Mouse (Mus musculus) limb, embryonic 15.5 days (tissue): ENCODE measurements at regions not wholly inside any gene's neighbourhood (a gene's known extent, or its start where the extent isn't known, plus 50 kb on each side); places are given as distances from the start of the nearest gene placed in this dataset.

Experiments used
- ATAC-seq: fragments of 200-750 bp; cut with Nextera tagmentation; 2 replicates; pipeline ENCODE4 v1.8.0; 2017; ENCODE audit warnings: low read depth, moderate TSS enrichment; ENCODE audit not compliant: insufficient number of reproducible peaks, low FRiP score, low TSS enrichment
- H3K27ac ChIP-seq: fragments of 300-500 bp; sonication (generic); 2 replicates; pipeline ENCODE4 v1.5.1; 2015; ENCODE audit warnings: moderate library complexity, mild to moderate bottlenecking, inconsistent platforms
- H3K27me3 ChIP-seq: fragments of 300-500 bp; sonication (generic); 2 replicates; pipeline ENCODE4 v1.6.1; 2015; ENCODE audit warnings: inconsistent platforms
- H3K36me3 ChIP-seq: fragments of 300-500 bp; sonication (generic); 2 replicates; pipeline ENCODE4 v1.6.1; 2015; ENCODE audit warnings: inconsistent platforms
- H3K4me1 ChIP-seq: fragments of 300-500 bp; sonication (generic); 2 replicates; pipeline ENCODE4 v1.6.1; 2015; ENCODE audit warnings: inconsistent platforms
- H3K4me2 ChIP-seq: fragments of 300-500 bp; sonication (generic); 2 replicates; pipeline ENCODE4 v1.6.1; 2015; ENCODE audit warnings: mild to moderate bottlenecking, inconsistent platforms
- H3K4me3 ChIP-seq: fragments of 300-500 bp; sonication (generic); 2 replicates; pipeline ENCODE4 v1.5.1; 2015; ENCODE audit warnings: mild to moderate bottlenecking, inconsistent platforms
- H3K9ac ChIP-seq: fragments of 300-500 bp; sonication (generic); 2 replicates; pipeline ENCODE4 v1.6.1; 2015; ENCODE audit warnings: inconsistent platforms
- H3K9me3 ChIP-seq: fragments of 300-500 bp; sonication (generic); 2 replicates; pipeline ENCODE4 v1.6.1; 2016; ENCODE audit warnings: inconsistent platforms
- WGBS: fragments of 180-500 bp; shearing (Covaris S2); methylation state at CpG from one replicate; pipeline ENCODE4 v1.1.7; 2015; 5-methylcytosine and 5-hydroxymethylcytosine counted together

DNA sequence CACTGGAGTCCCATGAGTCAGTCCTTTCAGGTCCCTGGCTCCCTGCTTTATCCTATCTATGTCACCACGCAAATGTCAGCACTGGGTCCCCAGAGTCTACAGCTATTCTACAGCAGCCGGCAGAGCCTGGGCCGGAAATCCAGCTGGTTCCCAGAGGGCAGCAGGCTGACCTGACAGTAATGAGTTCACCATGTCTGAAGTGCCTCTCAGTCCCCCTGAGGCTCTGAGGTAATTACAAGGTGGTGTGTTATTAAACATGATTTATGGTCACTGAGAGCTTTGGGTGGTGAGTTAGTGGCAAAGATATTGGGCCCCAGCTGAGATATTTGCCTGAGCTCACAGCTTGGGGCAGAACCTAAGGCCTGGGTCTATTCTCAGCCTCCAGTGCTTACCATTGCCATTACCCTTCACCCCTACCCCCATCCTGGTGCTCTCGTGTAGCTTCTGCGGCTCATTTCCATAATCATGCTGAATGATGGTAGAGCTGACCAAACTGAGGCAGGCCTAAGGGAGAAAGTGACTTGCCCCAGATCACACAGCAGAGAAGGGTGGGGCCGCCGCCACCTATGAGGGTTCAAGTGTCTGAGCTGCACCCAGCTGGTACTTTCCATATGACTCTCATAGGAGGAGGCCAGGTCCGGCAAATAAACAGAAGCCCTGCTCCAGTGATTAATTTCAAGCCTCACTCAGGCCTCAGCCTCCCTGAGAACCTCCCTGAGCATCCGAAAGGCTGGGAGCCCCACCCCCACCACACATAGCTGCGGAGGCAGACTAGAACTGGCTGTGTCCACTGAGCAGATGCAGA lies 446.8 kb downstream of the Ptpru start:
- Histone ChIP-seq H3K4me3 (no peak overlapping the region), H3K27ac (no peak overlapping the region)
- WGBS: 14% methylated on average over 10 of the region's 10 CpGs

DNA sequence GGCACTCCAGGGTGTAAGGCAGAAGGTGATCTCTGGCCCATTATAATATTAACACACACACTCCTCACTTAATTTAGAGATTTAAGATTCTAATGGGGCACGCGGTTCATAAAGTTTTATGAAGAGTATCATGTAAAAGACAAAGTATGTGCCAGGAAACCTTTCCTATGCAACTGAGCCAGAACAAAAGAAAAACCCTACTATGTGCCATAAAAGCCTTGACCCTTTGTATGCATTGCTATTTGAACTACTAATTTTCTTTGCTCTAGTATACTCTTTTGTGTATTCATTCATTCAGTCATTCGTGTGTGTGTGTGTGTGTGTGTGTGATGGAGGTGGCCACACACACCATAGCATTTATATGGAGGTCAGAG lies 446.2 kb downstream of the Ptpru start:
- 60% methylated on average over 3 of the region's 3 CpGs for WGBS
- Histone ChIP-seq H3K36me3 (no peaks in the 10 kb centered on the region), H3K27ac (no peak overlapping the region), H3K4me2 (no peak overlapping the region), H3K9me3 (no peaks in the 10 kb centered on the region), H3K4me1 (peaks cover 8% of the 10 kb centered on the region; the same call in 1 of the 2 replicates), H3K9ac (no peak overlapping the region), H3K4me3 (no peak overlapping the region), H3K27me3 (0 out of 2 replicates have a peak, but pooled peaks cover 12% of the 10 kb centered on the region)
- no peak for ATAC-seq

More for the DNA sequence above, 446.8 kb downstream of the Ptpru start:
- H3K9me3 ChIP-seq: no peaks in the 10 kb centered on the region
- H3K9ac ChIP-seq: no peak overlapping the region
- H3K4me1 ChIP-seq: peaks cover 8% of the 10 kb centered on the region; the same call in 1 of the 2 replicates
- H3K27me3 ChIP-seq: 0 out of 2 replicates have a peak, but pooled peaks cover 12% of the 10 kb centered on the region
- no peak; the same call in 1 of the 2 replicates for ATAC-seq
- no peak overlapping the region for H3K4me2 ChIP-seq
- H3K36me3 ChIP-seq: no peaks in the 10 kb centered on the region

DNA sequence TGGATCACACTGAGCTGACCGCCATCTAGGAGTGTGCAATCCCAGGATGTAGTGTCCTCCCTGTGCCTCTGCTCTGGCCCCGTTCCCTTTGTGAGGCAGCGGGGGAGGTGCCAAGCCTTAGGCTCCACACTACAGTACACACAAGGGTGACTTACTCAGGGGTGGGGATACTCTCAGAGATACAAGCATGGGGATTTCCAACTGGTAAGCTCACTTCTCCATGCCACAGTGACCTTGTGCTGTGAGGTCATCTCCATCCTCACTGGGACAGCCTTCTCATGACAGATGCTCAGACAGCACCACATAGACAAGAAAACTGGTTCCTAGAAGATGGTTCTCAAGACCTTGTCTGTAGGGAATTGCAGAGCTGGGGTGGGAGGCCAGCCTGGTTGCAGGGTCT lies 445.6 kb downstream of the Ptpru start:
- Histone ChIP-seq H3K27me3 (0 out of 2 replicates have a peak, but pooled peaks cover 16% of the 10 kb centered on the region), H3K9ac (no peak overlapping the region), H3K4me1 (peaks cover 8% of the 10 kb centered on the region; the same call in 1 of the 2 replicates), H3K4me2 (no peak overlapping the region), H3K27ac (no peak overlapping the region), H3K36me3 (no peaks in the 10 kb centered on the region), H3K4me3 (no peak overlapping the region), H3K9me3 (no peaks in the 10 kb centered on the region)
- ATAC-seq: no peak
- 81% methylated on average over 3 of the region's 3 CpGs for WGBS

DNA sequence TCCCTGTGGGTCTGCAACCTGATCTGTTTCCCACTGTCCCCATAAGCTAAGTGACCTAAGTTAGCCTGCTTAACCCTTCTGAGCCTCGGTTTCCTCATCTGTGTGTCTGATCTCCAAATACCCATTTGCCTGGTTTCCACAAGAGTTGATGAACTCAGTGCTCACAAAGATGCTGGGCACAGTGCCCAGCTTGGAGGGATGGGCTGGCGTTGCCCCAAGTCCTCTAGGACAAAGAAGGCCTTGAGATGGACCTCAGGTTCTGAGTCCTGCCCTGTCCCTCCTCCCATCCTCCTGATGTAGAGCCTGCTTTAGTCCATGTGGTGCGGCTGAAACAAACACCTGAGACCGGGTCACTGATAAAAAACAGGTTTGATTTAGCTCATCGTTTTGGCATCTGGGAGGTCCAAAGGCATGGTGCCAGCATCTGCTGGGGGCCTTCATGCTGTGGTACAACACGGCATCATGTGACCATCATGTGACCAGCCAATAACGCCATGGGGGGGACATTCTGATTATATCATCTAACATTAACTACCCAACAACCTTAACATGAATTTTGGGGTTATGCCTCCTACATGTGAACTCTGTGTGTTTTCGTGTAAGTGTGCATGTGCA lies 441.8 kb downstream of the Ptpru start:
- no peak for ATAC-seq
- Histone ChIP-seq H3K36me3 (no peaks in the 10 kb centered on the region), H3K4me3 (no peak overlapping the region), H3K9me3 (no peaks in the 10 kb centered on the region), H3K27me3 (0 out of 2 replicates have a peak, but pooled peaks cover 19% of the 10 kb centered on the region), H3K4me2 (no peak overlapping the region), H3K4me1 (peaks cover 4% of the 10 kb centered on the region; the same call in 1 of the 2 replicates), H3K9ac (no peak overlapping the region), H3K27ac (no peak overlapping the region)
- 82% methylated on average over 8 of the region's 8 CpGs for WGBS

DNA sequence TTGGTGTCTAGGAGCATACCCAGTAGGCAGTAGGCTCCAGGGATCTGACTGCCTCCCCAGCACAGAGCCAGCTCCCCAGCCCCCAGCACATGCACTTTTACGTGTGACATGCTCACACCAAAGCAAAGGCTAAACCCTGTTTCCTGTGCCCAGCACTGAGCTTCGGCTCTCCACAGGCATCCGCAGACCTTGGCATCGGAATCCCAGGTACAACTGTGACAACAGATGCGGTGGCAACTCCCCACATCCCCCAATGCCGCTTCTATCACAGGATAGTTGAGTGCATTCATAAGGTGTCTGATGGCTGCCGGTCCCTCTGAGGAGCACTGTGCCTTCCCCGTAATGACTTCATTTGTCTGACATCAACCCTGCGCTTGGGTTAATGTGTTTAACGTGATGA lies 440.9 kb downstream of the Ptpru start:
- H3K27ac ChIP-seq: no peak overlapping the region
- H3K4me2 ChIP-seq: no peak overlapping the region
- no peak for ATAC-seq
- 77% methylated on average over 10 of the region's 10 CpGs for WGBS
- H3K9me3 ChIP-seq: no peaks in the 10 kb centered on the region
- H3K9ac ChIP-seq: no peak overlapping the region
- H3K27me3 ChIP-seq: 0 out of 2 replicates have a peak, but pooled peaks cover 19% of the 10 kb centered on the region
- H3K4me1 ChIP-seq: no peaks in the 10 kb centered on the region
- no peak overlapping the region for H3K4me3 ChIP-seq
- H3K36me3 ChIP-seq: no peaks in the 10 kb centered on the region

DNA sequence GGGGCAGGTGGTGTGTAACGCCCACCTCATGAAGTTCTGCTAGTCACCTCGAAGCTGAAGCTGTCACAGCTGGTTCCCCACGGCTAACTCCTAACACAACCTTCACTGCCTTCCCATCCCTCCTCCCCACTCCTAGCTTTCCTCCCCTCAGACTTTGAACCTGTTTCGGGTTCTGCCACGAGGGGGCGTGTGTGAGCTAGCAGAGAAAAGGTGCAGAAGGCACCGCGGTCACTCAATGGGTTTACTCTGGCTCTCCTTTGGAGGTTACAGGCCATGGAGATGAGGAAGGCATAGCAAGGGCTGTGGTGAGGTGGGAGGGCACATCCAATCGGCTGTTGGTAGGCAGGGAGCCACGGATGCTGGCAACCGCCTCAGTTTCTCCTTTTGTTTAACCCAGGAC lies 437.3 kb downstream of the Ptpru start:
- Histone ChIP-seq H3K4me2 (no peak overlapping the region), H3K27ac (no peak overlapping the region), H3K4me1 (peaks cover 6% of the 10 kb centered on the region; the same call in 1 of the 2 replicates), H3K9ac (no peak overlapping the region), H3K9me3 (no peaks in the 10 kb centered on the region), H3K36me3 (no peaks in the 10 kb centered on the region), H3K27me3 (0 out of 2 replicates have a peak, but pooled peaks cover 12% of the 10 kb centered on the region), H3K4me3 (no peak overlapping the region)
- 22% methylated on average over 11 of the region's 11 CpGs for WGBS
- no peak for ATAC-seq

DNA sequence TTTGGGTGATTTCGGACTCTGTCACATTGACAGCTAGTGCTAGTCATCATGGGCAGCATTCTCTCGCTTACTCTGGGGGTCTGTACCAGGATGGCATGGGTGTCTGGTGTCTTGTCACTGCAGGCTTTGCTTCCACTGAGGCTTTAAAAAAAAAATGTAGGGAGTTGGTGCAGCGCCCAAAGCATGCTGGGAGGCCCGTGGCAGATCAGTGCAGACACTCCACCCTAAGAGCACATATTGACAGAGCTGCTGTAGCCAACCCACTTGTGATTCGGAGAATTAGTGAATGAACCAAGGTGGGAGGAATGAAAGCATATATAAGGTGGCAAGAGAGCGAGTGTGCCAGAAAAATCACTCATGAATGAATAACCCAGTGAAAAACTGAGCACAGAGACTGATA lies 436.8 kb downstream of the Ptpru start:
- H3K27ac ChIP-seq: no peak overlapping the region
- H3K9me3 ChIP-seq: no peaks in the 10 kb centered on the region
- H3K9ac ChIP-seq: no peak overlapping the region
- H3K4me3 ChIP-seq: no peak overlapping the region
- ATAC-seq: no peak
- H3K27me3 ChIP-seq: 0 out of 2 replicates have a peak, but pooled peaks cover 12% of the 10 kb centered on the region
- 83% methylated on average over 6 of the region's 6 CpGs for WGBS
- no peaks in the 10 kb centered on the region for H3K36me3 ChIP-seq
- H3K4me2 ChIP-seq: no peak overlapping the region
- peaks cover 8% of the 10 kb centered on the region; the same call in 1 of the 2 replicates for H3K4me1 ChIP-seq

DNA sequence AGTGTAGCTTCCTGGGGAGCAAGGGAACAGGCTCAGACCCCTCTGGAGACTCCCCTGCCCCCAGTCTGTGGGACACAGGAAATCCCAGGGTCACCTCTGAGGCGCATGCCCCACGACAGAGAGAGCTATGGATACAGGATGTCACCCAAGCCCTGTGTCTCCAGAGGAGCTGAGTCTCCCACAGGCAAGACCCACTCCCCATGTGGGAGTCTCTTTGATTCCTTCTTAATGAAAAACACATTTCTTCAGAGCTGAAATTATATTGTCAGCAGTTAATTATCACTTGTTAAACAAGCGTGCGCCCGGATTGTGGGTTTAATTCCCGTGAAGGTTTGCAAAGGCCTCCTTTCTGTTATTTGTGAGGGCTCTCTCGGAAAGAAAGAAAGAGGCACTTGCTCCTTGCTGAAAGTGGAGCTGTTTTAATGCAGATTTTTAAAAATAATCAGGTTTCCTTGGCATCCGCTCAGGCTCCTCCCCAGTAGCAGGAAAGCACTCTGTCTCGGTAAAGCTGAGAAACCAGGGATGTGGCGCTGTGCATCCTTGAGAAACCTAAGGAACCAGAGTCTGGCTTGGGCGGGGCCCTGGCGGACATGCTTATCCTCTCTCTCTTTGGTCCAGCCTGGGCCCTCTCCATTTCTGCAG lies 432.6 kb downstream of the Ptpru start:
- no peak for ATAC-seq

DNA sequence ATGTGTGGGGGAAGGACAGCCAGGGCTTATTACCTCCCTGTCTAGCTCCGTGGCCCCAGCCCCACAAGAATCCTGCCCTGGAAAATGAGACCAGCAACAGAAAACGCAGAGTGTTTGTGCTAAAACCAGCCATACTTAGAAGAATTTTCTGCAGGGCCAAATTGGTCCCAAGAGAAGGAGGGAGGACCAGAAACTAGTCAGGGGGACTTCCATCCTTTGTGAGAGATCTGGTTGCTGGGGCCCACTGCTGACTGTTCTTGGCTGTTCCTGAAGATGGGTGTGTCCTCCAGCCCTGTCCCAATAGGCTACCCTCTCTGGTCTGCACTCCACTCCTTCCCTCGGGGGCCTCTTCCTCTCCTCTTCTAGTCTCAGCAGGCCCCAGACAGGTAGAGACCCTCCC lies 430.6 kb downstream of the Ptpru start:
- Histone ChIP-seq H3K9ac (no peak overlapping the region), H3K4me1 (peaks cover 17% of the 10 kb centered on the region), H3K36me3 (no peaks in the 10 kb centered on the region), H3K4me2 (no peak overlapping the region), H3K4me3 (no peak overlapping the region), H3K27ac (no peak overlapping the region; the same call in 1 of the 2 replicates), H3K9me3 (no peaks in the 10 kb centered on the region), H3K27me3 (peaks cover 11% of the 10 kb centered on the region; the same call in 1 of the 2 replicates)
- 6% methylated on average over 3 of the region's 3 CpGs for WGBS
- 0 out of 2 replicates have a peak, but pooled peaks have one; percentile 47 for ATAC-seq

More for the DNA sequence above, 432.6 kb downstream of the Ptpru start:
- H3K4me2 ChIP-seq: no peak overlapping the region
- no peaks in the 10 kb centered on the region for H3K9me3 ChIP-seq
- H3K4me3 ChIP-seq: no peak overlapping the region
- no peak overlapping the region for H3K9ac ChIP-seq
- WGBS: 27% methylated on average over 12 of the region's 12 CpGs
- H3K4me1 ChIP-seq: peaks cover 17% of the 10 kb centered on the region
- H3K27me3 ChIP-seq: 0 out of 2 replicates have a peak, but pooled peaks cover 6% of the 10 kb centered on the region
- no peak overlapping the region for H3K27ac ChIP-seq
- H3K36me3 ChIP-seq: no peaks in the 10 kb centered on the region

DNA sequence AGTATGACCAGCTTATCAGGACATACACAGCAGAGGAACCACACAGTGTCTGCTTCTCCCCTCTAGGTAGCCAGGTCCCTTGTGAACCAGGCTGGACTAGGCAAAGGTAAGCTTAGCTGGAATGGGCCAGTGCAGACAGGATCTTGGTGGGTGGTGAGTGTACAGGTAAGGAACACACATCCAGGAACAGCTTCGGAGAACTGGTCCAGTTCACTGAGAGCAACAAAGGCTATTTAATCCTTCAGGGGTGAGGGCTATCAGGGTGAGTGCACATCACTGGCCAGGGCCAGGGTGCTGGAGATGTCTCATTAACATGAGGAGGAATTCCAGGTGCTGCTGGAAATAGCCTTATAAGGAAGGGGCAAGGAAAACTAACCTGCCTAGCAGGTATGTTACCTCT lies 429.4 kb downstream of the Ptpru start:
- no peaks in the 10 kb centered on the region for H3K36me3 ChIP-seq
- 80% methylated on average over 1 of the region's 1 CpGs for WGBS
- no peak overlapping the region for H3K9ac ChIP-seq
- ATAC-seq: no peak
- peaks cover 17% of the 10 kb centered on the region for H3K4me1 ChIP-seq
- H3K4me2 ChIP-seq: no peak overlapping the region
- peaks cover 10% of the 10 kb centered on the region; the same call in 1 of the 2 replicates for H3K27me3 ChIP-seq
- no peak overlapping the region for H3K4me3 ChIP-seq
- H3K9me3 ChIP-seq: no peaks in the 10 kb centered on the region
- no peak overlapping the region for H3K27ac ChIP-seq

DNA sequence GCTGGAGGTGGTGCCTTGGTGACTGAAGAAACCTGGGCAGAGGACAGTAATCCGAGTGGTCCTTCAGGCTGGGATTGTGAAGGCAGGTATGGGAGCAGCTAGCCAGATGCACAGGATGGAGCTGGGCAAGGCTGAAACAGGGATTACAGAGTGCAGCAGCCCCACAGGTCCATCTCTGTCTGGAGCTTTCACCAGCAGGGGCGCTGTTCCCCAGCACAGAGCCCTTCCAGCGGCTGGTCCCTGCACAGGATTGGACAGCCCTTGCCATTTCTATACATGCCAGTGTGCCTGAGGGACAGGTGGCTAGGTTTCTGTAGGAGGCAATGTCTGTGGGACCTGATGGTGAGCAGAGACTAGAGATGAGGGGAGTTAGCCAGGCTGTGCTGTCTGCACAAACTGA lies 428.3 kb downstream of the Ptpru start:
- WGBS: 47% methylated on average over 3 of the region's 3 CpGs
- Histone ChIP-seq H3K36me3 (no peaks in the 10 kb centered on the region), H3K27ac (no peak overlapping the region), H3K4me2 (no peak overlapping the region), H3K9ac (no peak overlapping the region), H3K27me3 (peaks cover 8% of the 10 kb centered on the region; the same call in 1 of the 2 replicates), H3K4me1 (peaks cover 17% of the 10 kb centered on the region), H3K4me3 (no peak overlapping the region), H3K9me3 (no peaks in the 10 kb centered on the region)
- no peak for ATAC-seq
